Mouse (Mus musculus) liver, embryonic 16.5 days (tissue): ENCODE measurements around the gene Tmcc2. TPM values are rescaled to one million over a fixed set of nuclear protein-coding genes. Genes with fewer than 3 reads are reported as not detected.

Experiments used
- ATAC-seq: fragments of 200-750 bp; cut with Nextera tagmentation; 2 replicates; pipeline ENCODE4 v1.8.0; 2017; ENCODE audit warnings: low read depth, mild to moderate bottlenecking, moderate number of reproducible peaks, moderate library complexity
- H3K27ac ChIP-seq: fragments of 300-500 bp; sonication (generic); 2 replicates; pipeline ENCODE4 v1.5.1; 2014; ENCODE audit warnings: mild to moderate bottlenecking, low read length
- H3K27me3 ChIP-seq: fragments of 300-500 bp; sonication (generic); 2 replicates; pipeline ENCODE4 v1.6.1; 2014; ENCODE audit warnings: low read depth, low read length, mixed read lengths; ENCODE audit not compliant: control insufficient read depth, insufficient read depth
- H3K36me3 ChIP-seq: fragments of 300-500 bp; sonication (generic); 2 replicates; pipeline ENCODE4 v1.6.1; 2014; ENCODE audit warnings: mild to moderate bottlenecking; ENCODE audit not compliant: control insufficient read depth, insufficient read depth
- H3K4me1 ChIP-seq: fragments of 300-500 bp; sonication (generic); 2 replicates; pipeline ENCODE4 v1.6.1; 2014; ENCODE audit warnings: low read depth, low read length, mixed read lengths; ENCODE audit not compliant: control insufficient read depth
- H3K4me2 ChIP-seq: fragments of 300-500 bp; sonication (generic); 2 replicates; pipeline ENCODE4 v1.6.1; 2014; ENCODE audit warnings: low read depth, low read length, mixed read lengths
- H3K4me3 ChIP-seq: fragments of 300-500 bp; sonication (generic); 2 replicates; pipeline ENCODE4 v1.5.1; 2014; ENCODE audit warnings: low read depth, mild to moderate bottlenecking, low read length
- H3K9ac ChIP-seq: fragments of 300-500 bp; sonication (generic); 2 replicates; pipeline ENCODE4 v1.6.1; 2014; ENCODE audit warnings: low read depth, low read length
- H3K9me3 ChIP-seq: fragments of 300-500 bp; sonication (generic); replicated peaks from 2 replicates; pipeline ENCODE4 v1.6.1; 2016; ENCODE audit warnings: low read length; ENCODE audit not compliant: control insufficient read depth
- WGBS: fragments of 180-500 bp; shearing (Covaris S2); extraction: QIAGEN DNeasy Blood & Tissue Kit; methylation state at CpG from one replicate; pipeline ENCODE4 v1.1.7; 2014; ENCODE audit not compliant: insufficient replicate concordance; 5-methylcytosine and 5-hydroxymethylcytosine counted together
- polyA plus RNA-seq: library from polyadenylated mRNA; unstranded; fragments of >200 nt; fragmentation: Nextera tagmentation; extraction: Ambion mirVana; gene quantifications from 2 replicates; pipeline ENCODE4 v1.2.1, GENCODE M21; 2015

Gene Tmcc2
- 631 and 674 TPM in 2 replicates for polyA plus RNA-seq

- under 1% methylated on average over 50 of the region's 50 CpGs for WGBS
These were observed at the start of gene Tmcc2 for GRCm38 (mm10) chr1:132390691-132391579. TSS of gene Tmcc2 (minus strand) at chr1:132391281.

GRCm38 (mm10) chr1:132437389-132437788 lies 46.3 kb upstream of the Tmcc2 start:
- no peaks in the 10 kb centered on the region; the same call in 1 of the 2 replicates for H3K4me1 ChIP-seq
- no peak overlapping the region for H3K27ac ChIP-seq
- peaks cover 22% of the 10 kb centered on the region for H3K36me3 ChIP-seq
- no peak overlapping the region for H3K4me3 ChIP-seq
- no peak overlapping the region for H3K4me2 ChIP-seq
- 47% methylated on average over 5 of the region's 5 CpGs for WGBS
- no peaks in the 10 kb centered on the region for H3K27me3 ChIP-seq
- H3K9me3 ChIP-seq: no peaks in the 10 kb centered on the region
- no peak overlapping the region for H3K9ac ChIP-seq
- ATAC-seq: no peak

More at GRCm38 (mm10) chr1:132390691-132391579, at the start of gene Tmcc2:
- peaks cover 12% of the 10 kb centered on the region for H3K27me3 ChIP-seq
- no peaks in the 10 kb centered on the region for H3K36me3 ChIP-seq
- H3K9me3 ChIP-seq: no peaks in the 10 kb centered on the region
- peak within 1 kb of the TSS; percentile 89 for H3K9ac ChIP-seq
- peak within 1 kb of the TSS; percentile 78 for H3K4me3 ChIP-seq
- H3K4me1 ChIP-seq: peaks cover 27% of the 10 kb centered on the region
- peak within 1 kb of the TSS; percentile 97 for H3K4me2 ChIP-seq
- peak within 1 kb of the TSS; percentile 95 for H3K27ac ChIP-seq
- ATAC-seq: no peak

- Histone ChIP-seq H3K4me2 (no peak overlapping the region), H3K4me1 (no peaks in the 10 kb centered on the region; the same call in none of the 2 replicates), H3K27ac (no peak overlapping the region), H3K27me3 (no peaks in the 10 kb centered on the region), H3K9ac (no peak overlapping the region), H3K4me3 (no peak overlapping the region), H3K36me3 (peaks cover 19% of the 10 kb centered on the region), H3K9me3 (no peaks in the 10 kb centered on the region)
- 76% methylated on average over 1 of the region's 1 CpGs for WGBS
- no peak for ATAC-seq
These were observed 45.9 kb upstream of the Tmcc2 start for GRCm38 (mm10) chr1:132436960-132437359.

GRCm38 (mm10) chr1:132436320-132436958 lies 45.4 kb upstream of the Tmcc2 start:
- H3K4me2 ChIP-seq: no peak overlapping the region
- H3K4me1 ChIP-seq: no peaks in the 10 kb centered on the region; the same call in none of the 2 replicates
- H3K9ac ChIP-seq: no peak overlapping the region
- WGBS: 58% methylated on average over 4 of the region's 4 CpGs
- H3K27me3 ChIP-seq: no peaks in the 10 kb centered on the region
- no peak overlapping the region for H3K4me3 ChIP-seq
- H3K27ac ChIP-seq: no peak overlapping the region
- no peak for ATAC-seq
- peaks cover 15% of the 10 kb centered on the region for H3K36me3 ChIP-seq
- H3K9me3 ChIP-seq: no peaks in the 10 kb centered on the region

GRCm38 (mm10) chr1:132434032-132434431 lies 43.0 kb upstream of the Tmcc2 start:
- H3K36me3 ChIP-seq: peaks cover 5% of the 10 kb centered on the region; the same call in 1 of the 2 replicates
- H3K9me3 ChIP-seq: no peaks in the 10 kb centered on the region
- no peak overlapping the region for H3K27ac ChIP-seq
- H3K4me2 ChIP-seq: no peak overlapping the region
- H3K4me1 ChIP-seq: no peaks in the 10 kb centered on the region; the same call in none of the 2 replicates
- ATAC-seq: no peak
- H3K9ac ChIP-seq: no peak overlapping the region
- no peaks in the 10 kb centered on the region for H3K27me3 ChIP-seq
- no peak overlapping the region for H3K4me3 ChIP-seq
- 87% methylated on average over 12 of the region's 12 CpGs for WGBS

- Histone ChIP-seq H3K27ac (no peak overlapping the region), H3K4me1 (no peaks in the 10 kb centered on the region; the same call in none of the 2 replicates), H3K4me2 (no peak overlapping the region), H3K36me3 (peaks cover 5% of the 10 kb centered on the region; the same call in 1 of the 2 replicates), H3K27me3 (no peaks in the 10 kb centered on the region), H3K9me3 (no peaks in the 10 kb centered on the region), H3K9ac (no peak overlapping the region), H3K4me3 (no peak overlapping the region)
- no peak for ATAC-seq
- 82% methylated on average over 5 of the region's 5 CpGs for whole genome bisulfite sequencing
These were observed 42.3 kb upstream of the Tmcc2 start for GRCm38 (mm10) chr1:132433349-132433748.

GRCm38 (mm10) chr1:132431716-132432115 lies 40.6 kb upstream of the Tmcc2 start:
- Histone ChIP-seq H3K27me3 (no peaks in the 10 kb centered on the region), H3K4me2 (no peak overlapping the region), H3K9ac (no peak overlapping the region), H3K36me3 (peaks cover 5% of the 10 kb centered on the region; the same call in 1 of the 2 replicates), H3K9me3 (no peaks in the 10 kb centered on the region), H3K27ac (no peak overlapping the region), H3K4me3 (no peak overlapping the region), H3K4me1 (no peaks in the 10 kb centered on the region; the same call in none of the 2 replicates)
- no peak for ATAC-seq
- 74% methylated on average over 9 of the region's 9 CpGs for WGBS

GRCm38 (mm10) chr1:132430818-132431217 lies 39.7 kb upstream of the Tmcc2 start:
- 75% methylated on average over 3 of the region's 3 CpGs for WGBS
- ATAC-seq: no peak
- H3K4me2 ChIP-seq: no peak overlapping the region
- no peaks in the 10 kb centered on the region; the same call in none of the 2 replicates for H3K4me1 ChIP-seq
- no peak overlapping the region for H3K27ac ChIP-seq
- H3K4me3 ChIP-seq: no peak overlapping the region
- no peaks in the 10 kb centered on the region for H3K27me3 ChIP-seq
- H3K9ac ChIP-seq: no peak overlapping the region
- peaks cover 5% of the 10 kb centered on the region; the same call in 1 of the 2 replicates for H3K36me3 ChIP-seq
- no peaks in the 10 kb centered on the region for H3K9me3 ChIP-seq
